Mouse (Mus musculus): ENCODE measurements around the gene Inava.

Gene Inava

GRCm38 (mm10) chr1:136233892-136234594 lies at the start of gene Inava:
Gene Inava (minus strand): TSS chr1:136234264.
- no peak for DNase-seq (ENCODE audit: low read depth)

DNA sequence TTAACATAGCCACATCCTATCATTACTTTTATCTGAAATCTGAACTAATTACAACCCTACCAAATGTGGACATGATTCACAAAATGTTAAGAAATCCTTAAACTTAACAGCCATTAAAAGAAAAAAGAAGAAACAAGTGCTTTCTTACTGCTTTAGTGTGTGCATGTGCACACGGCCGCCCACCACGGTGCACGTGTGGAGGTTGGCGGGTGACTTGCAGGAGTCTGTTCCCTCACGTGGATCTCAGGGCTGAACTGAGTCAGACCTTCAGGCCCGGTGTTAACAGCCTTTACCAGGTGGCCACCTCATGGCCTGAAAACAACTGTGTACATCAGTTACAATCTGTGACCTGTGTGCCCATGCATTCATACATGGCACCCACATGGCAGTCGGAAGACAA lies 43.3 kb upstream of the Inava start:
- DNase-seq (ENCODE audit: low read depth): no peak

GRCm38 (mm10) chr1:136268224-136268623 lies 34.2 kb upstream of the Inava start:
- DNase-seq (ENCODE audit: low read depth): no peak

GRCm38 (mm10) chr1:136266127-136266526 lies 32.1 kb upstream of the Inava start:
- peak; percentile 34 for DNase-seq (ENCODE audit: low read depth)

GRCm38 (mm10) chr1:136263355-136263754 lies 29.3 kb upstream of the Inava start:
- peak; percentile 43 for DNase-seq (ENCODE audit: low read depth)

- DNase-seq (ENCODE audit: low read depth): no peak
Observed at GRCm38 (mm10) chr1:136260635-136261238, 26.7 kb upstream of the Inava start, which contains the start of gene Gpr25. Gene Gpr25 (minus strand): TSS chr1:136260873.

DNA sequence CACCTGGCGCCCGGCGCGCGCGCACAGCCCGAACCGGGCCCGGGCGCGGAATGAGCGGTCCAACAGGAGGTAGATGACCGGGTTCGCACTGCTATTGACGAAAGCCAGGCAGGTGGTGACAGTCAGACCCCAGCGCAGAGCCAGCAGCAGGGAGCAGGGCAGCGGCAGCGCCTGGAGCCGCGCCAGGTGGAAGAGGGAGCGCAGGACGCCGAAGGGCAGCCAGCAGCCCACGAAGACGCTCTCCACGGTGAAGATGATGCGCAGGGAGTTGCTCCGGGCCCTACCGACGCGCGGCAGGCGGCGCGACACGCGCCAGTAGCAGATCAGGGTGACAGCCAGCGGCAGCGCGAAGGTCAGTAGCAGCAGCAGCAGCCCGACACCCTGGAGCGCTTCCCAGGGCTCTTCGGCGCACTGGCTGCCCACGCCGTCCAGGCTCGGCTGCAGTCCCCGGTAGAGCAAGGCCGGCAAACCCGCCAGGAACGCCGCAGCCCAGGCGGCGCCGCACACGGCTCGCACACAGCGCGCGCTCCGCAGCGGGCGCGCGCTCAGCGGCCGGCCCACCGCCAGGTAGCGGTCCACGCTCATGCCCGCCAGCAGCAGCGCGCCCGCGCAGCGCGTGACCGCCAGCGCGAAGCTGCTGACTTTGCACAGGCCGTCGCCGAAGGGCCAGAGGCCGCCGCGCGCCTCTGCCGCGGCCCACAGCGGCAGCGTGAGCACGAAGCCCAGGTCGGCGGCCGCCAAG lies 26.0 kb upstream of the Inava start:
- no peak for DNase-seq (ENCODE audit: low read depth)

DNA sequence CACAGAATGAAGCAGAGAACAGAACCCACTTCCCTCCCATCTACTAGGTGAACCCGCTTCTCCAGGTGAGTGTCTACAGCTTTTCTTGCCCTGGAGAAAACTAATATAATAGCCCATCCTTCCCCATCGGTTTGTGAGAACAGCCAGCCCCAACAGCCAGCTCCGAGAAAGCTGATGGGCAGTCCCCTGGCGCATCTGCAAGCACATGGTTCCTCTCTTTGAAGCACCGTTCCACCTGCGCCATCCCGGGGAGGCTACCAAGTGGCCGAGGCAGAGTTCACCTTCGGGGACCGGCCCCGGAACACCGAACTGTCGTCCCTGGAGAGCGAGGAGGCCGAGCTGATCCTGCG lies 25.5 kb upstream of the Inava start:
- no peak for DNase-seq (ENCODE audit: low read depth)

- no peak for DNase-seq (ENCODE audit: low read depth)
Observed at GRCm38 (mm10) chr1:136258495-136258894, 24.4 kb upstream of the Inava start.

DNA sequence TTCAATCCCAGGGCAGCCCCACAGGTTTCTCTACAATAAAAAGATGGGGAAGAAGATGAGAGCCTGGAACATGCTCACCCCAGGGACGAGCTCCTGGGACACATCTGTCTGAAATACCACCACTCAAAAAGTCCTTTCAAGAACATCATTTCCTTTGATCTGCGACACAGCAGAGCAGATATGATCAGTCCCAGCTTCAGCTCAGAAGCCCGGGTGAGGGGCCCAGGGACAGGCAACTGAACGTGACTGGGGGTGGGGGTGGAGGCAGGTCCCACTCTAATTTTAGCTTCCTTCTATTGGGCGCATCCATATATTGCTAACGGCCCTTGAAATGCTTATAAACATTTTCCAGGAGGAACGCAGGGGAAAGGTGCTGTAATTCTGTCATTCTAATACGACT lies 21.6 kb upstream of the Inava start:
- DNase-seq (ENCODE audit: low read depth): no peak

GRCm38 (mm10) chr1:136255174-136255573 lies 21.1 kb upstream of the Inava start:
- peak; percentile 90 for DNase-seq (ENCODE audit: low read depth)

DNA sequence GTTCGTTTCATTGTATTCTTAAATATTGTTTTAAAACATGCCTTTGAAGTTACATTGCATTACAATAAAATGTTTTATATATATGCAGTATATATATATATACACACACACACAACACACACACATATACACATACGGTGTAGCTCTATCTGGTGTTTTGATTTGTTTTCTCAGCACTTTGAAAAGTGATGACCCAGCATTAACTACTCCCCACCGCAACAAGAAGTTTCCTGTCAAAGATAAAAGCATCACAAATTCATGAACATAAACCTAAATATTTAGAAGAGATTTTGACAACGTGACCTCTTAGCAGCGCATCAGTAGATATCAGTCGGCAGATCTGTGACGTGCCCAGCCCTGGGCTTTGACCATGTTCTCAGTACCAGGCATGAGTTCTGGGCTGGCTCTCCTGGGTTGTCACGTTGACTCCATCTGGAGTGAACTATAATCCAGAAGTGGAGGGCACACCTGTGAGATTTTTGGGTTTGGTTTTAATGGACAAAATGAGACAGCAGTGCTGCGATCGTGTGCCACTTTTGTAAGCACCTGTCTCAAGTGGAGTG lies 20.5 kb upstream of the Inava start:
- peak; percentile 51 for DNase-seq (ENCODE audit: low read depth)

DNA sequence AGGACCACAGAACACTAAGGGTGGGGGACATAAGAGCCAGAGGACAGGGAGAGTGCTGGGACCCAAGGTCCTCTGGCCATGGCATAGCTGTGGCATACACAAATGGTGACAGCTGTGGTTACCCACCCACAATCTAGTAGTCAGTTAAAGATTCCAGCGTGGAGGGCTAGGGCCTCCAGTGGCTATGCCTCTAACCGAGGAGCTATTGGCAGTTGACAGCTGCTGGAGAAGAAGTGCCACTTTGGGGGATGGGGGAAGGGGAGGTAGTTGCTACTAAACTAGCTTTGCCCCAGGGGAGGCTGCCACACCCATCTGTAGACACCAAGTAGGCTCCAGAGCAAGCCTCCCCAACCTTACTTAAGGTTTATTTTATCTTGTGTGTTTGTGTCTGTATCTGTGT lies 19.4 kb upstream of the Inava start:
- DNase-seq (ENCODE audit: low read depth): no peak

DNA sequence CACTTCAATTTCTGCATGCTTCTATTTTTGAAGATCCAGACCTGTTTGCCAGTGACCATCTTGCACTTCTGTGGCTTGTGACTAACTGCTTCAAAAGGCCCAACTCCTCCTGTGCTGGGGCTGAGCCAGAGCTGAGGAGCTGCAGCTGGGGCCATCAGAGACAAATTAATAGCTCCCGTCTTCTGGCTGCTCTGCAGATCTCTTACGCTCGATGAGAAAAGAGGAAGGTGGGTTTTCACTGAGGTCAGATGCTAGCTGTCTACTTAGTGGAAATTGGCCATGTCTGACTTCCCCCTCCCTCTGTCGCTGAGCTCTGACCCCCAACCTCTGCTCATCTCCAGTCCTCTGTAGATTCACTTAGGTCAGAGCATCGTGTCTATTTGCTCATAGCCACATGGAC lies 15.6 kb upstream of the Inava start:
- peak; percentile 52 for DNase-seq (ENCODE audit: low read depth)

DNA sequence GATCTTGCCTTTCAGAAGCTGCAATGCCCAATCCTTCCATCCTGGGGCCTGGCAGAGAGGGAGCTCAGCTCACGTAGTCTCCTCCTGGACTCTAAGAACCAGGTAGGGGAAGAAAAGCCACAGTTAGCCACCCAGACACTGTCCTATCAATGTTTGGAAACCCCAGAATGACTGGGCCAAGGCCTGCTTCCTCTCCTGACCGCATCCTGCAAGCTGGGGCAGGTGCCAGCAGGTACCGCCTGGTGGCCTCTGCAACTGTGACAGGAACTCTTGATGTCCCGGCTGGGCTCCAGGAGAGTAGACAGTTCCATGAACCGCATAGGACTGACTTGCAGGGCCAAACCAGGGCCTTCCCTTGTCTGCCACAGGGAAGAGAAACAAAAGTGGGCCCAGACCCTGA lies 13.3 kb upstream of the Inava start:
- peak; percentile 49 for DNase-seq (ENCODE audit: low read depth)

DNA sequence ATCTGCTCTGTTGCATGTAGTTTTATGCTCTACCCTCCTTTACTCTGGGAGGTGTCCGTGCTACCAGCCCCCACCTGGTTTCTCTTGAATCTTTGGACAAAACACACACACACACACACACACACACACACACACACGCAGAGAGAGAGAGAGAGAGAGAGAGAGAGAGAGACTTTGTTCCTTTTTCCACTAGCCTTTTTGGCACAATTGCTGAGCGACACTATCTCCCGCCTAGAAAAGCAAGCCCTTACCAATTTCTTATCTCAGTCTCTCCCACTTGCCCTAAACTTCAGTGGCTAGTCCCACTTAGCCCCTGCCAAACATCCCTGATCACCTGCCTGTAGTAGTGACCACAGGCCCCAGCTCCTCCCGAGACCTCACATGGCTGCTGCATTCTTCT lies 10.4 kb upstream of the Inava start:
- no peak for DNase-seq (ENCODE audit: low read depth)

GRCm38 (mm10) chr1:136241801-136242200 lies 7.7 kb upstream of the Inava start:
- no peak for DNase-seq (ENCODE audit: low read depth)

DNA sequence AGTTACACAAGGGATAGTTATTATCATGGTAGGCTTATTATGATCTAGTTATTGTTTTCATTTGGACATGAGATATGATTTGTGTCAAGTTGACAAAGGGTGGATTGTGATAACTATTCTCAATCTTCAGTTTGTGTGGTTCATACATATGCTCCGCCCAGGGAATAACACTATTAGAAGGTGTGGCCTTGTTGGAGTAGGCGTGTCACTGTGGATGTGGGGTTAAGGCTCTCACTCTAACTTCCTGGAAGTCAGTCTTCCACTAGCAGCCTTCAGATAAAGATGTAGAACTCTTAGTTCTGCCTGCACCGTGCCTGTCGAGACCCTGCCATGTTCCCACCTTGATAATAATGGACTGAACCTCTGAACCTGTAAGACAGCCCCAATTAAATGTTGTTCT lies 4.4 kb upstream of the Inava start:
- DNase-seq (ENCODE audit: low read depth): no peak

DNA sequence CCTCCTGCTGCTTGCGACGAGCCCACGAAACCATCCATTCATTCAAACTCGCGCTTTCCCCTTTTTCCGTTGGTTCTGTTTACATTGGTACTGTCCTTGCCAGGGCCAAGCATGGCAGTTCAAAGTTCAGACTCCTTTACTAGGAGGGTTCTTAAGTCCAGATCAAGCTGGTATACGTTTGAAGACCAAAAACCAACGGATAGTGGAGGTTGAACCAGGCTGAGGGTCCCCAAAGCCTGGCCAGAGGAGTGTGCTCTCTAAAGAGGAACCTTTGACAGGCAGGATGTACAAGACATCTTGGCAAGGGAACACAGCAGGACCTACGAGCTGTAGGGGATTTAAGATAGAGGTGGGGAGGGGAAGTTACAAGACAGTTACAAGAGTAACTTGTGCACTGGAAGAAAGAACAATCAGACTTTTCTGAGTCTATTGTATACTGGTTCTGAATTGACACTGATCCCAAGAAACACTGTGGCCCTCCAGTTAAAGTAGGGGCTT lies 580 bp upstream of the Inava start:
- no peak for DNase-seq (ENCODE audit: low read depth)

- DNase-seq (ENCODE audit: low read depth): no peak
Observed at GRCm38 (mm10) chr1:136232986-136233790, 876 bp downstream of the Inava start.

- no peak for DNase-seq (ENCODE audit: low read depth)
Observed at GRCm38 (mm10) chr1:136232285-136232926, 1.7 kb downstream of the Inava start.
